Mouse (Mus musculus): ENCODE measurements around the gene Cfap126. TPM values are rescaled to one million over a fixed set of nuclear protein-coding genes. Genes with fewer than 3 reads are reported as not detected.
A peak's percentile ranks its signal among the peaks of the same experiment; 100 is the strongest.

The Cfap126 gene
- polyA plus RNA-seq, 1 experiment = 5.6 TPM

DNA sequence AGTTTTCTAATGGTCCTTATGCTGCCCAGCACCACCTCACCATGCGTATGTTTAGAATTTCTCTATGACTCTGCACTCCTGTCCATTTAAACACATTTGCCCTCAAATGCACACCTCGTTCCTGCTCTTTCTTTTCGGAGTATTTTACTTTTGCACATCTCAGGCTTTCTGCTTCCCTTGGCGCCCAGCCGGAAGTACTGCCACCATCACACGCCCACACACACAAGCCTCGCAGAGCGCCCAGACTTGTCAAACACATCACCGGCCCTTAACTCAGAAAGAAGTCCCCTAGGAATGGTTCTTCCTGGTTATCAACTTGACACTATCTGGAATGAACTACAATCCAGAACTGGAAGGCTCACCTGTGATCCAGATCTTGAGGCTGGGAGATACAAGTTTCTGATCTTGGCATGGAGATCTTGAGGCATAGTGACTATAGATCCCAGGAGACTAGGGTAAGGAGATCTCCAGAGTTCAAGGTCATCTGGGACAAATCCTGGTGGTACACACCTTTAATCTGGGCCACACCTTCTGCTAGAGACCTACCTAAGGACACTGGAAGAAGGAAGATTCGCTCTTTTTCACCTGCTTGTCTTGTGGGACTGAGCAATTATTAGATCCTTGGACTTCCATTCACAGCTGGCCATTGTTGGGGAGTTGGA, 10.4 kb upstream of the Cfap126 start:
- Histone ChIP-seq H3K27me3 (ENCODE audit: control insufficient read depth, insufficient read depth, low read length) (no peaks in the 10 kb centered on the region), H3K4me3 (replicated peaks; ENCODE audit: insufficient read depth, low read depth, low read length) (no peak overlapping the region), H3K4me1 (ENCODE audit: control insufficient read depth, insufficient read depth, low read length) (no peaks in the 10 kb centered on the region), H3K27ac (ENCODE audit: insufficient read depth, low read length) (no peak overlapping the region)
- DNase-seq = no peak
- no peak for TF ChIP-seq POLR2A (IDR thresholded peaks at IDR 0.05; ENCODE audit: borderline replicate concordance, insufficient read depth, low read length)
- TF ChIP-seq CTCF (IDR thresholded peaks at IDR 0.05; ENCODE audit: borderline replicate concordance, insufficient read depth, low read depth, low read length) = no peak
- 19% methylated on average over 10 of the region's 10 CpGs for WGBS

DNA sequence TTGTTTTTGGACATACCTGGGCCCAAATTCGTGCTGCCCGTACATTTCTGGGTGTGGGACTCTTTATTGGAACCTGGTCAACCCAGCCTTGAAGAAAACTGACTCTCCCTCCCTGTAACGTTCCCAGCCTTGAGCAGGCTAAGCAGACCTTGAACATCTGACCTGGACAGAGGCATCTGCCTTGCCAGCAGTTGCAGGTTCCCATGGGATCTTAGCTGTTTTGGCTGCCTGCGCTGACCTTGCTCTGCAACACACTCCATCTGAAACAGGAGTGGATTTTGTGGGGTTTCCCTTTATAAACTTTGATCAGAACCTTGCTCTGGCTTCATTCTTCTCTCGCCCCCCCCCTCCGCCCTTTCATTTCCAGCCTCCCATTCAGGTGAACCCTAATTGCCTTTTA, 8.5 kb upstream of the Cfap126 start:
- TF ChIP-seq POLR2A (IDR thresholded peaks at IDR 0.05; ENCODE audit: borderline replicate concordance, insufficient read depth, low read length) (no peak), CTCF (IDR thresholded peaks at IDR 0.05; ENCODE audit: borderline replicate concordance, insufficient read depth, low read depth, low read length) (no peak)
- no peak for DNase-seq
- H3K4me3 ChIP-seq (replicated peaks; ENCODE audit: insufficient read depth, low read depth, low read length) = no peak overlapping the region
- no peaks in the 10 kb centered on the region for H3K4me1 ChIP-seq (ENCODE audit: control insufficient read depth, insufficient read depth, low read length)
- H3K27ac ChIP-seq (ENCODE audit: insufficient read depth, low read length) = no peak overlapping the region
- WGBS = 78% methylated on average over 6 of the region's 6 CpGs
- no peaks in the 10 kb centered on the region for H3K27me3 ChIP-seq (ENCODE audit: control insufficient read depth, insufficient read depth, low read length)

DNA sequence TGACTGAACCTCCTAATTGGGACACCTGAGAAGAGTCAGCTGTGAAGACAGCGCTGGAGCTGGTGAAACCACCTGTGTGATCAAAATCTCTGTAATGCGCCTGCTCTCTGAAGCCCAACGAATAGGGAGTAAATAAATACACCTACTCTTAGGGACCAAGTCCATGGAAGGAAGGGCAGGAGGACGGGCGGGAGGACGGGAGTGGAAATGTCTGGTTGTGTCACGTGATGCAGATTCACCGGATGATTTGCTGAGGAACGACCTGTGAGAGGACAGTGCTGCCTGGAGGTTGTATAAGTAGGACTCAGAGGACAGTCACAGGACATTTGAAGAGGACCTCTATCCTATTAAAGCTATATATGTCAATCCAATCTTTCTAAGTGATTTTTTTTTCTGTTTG, 4.1 kb upstream of the Cfap126 start:
- no peak overlapping the region for H3K4me3 ChIP-seq (replicated peaks; ENCODE audit: insufficient read depth, low read depth, low read length)
- H3K27me3 ChIP-seq (ENCODE audit: control insufficient read depth, insufficient read depth, low read length) = no peaks in the 10 kb centered on the region
- 57% methylated on average over 9 of the region's 9 CpGs for WGBS
- no peak overlapping the region for H3K27ac ChIP-seq (ENCODE audit: insufficient read depth, low read length)
- TF ChIP-seq CTCF (IDR thresholded peaks at IDR 0.05; ENCODE audit: borderline replicate concordance, insufficient read depth, low read depth, low read length) (no peak), POLR2A (IDR thresholded peaks at IDR 0.05; ENCODE audit: borderline replicate concordance, insufficient read depth, low read length) (no peak)
- no peaks in the 10 kb centered on the region for H3K4me1 ChIP-seq (ENCODE audit: control insufficient read depth, insufficient read depth, low read length)
- DNase-seq = no peak

DNA sequence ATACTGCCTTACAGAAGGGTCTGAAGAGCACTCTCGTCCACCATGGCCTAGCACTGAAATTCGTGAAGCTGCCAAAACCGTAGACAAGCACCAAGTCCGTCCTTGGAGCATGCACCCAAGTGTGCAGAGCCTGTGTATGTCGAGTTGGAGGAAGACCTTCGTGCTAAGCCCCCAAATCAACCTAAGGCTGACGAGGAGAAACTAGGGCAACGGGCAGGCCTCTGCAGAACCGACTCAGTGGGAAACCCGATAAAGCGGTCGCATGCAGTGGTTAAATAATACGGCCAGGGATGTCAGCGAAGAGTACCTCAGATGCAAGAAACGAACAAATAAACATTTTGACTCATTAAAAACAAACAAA, 3.1 kb upstream of the Cfap126 start:
- Histone ChIP-seq H3K4me3 (replicated peaks; ENCODE audit: insufficient read depth, low read depth, low read length) (peak overlapping the region; percentile 80), H3K4me1 (ENCODE audit: control insufficient read depth, insufficient read depth, low read length) (no peaks in the 10 kb centered on the region), H3K27me3 (ENCODE audit: control insufficient read depth, insufficient read depth, low read length) (no peaks in the 10 kb centered on the region), H3K27ac (ENCODE audit: insufficient read depth, low read length) (peak overlapping the region; percentile 78)
- DNase-seq = no peak
- no peak for TF ChIP-seq CTCF (IDR thresholded peaks at IDR 0.05; ENCODE audit: borderline replicate concordance, insufficient read depth, low read depth, low read length)
- TF ChIP-seq POLR2A (IDR thresholded peaks at IDR 0.05; ENCODE audit: borderline replicate concordance, insufficient read depth, low read length) = no peak
- WGBS = 3% methylated on average over 15 of the region's 15 CpGs

DNA sequence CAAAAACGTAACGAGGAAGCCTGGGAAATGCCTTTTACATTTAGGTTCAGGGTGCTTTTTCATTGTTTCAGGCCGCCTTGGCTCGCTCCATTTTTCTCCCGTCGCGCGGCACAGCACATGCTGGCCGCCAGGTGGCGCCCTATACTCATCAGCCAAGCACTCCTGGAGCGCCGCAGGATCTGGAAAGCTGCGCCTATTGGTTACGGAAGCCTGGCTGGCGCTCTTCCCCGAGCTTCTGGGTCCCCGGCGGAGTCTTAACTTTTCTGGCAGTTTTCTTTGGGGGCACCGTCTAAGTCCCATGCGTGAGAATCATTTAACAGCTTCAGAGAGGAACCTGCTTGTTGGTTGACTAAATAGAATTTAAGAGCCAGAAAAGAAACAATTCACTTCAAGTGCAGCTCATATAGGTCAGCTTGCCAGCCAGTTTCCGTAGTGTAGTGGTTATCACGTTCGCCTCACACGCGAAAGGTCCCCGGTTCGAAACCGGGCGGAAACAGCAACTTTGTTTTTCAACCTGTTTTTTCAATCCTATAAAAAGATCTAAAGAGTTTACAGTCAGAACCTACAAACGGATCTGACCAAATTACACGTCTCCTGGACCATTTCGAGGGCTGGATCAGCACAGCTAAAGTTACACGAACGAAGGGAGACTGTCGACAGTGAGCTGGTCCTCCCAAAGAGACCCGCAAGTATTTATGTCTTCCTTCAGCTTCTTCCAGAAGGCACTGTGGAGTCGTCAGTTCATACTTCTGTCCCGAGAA, 2.5 kb upstream of the Cfap126 start:
- H3K4me3 ChIP-seq (replicated peaks; ENCODE audit: insufficient read depth, low read depth, low read length) = peak overlapping the region; percentile 80
- H3K27ac ChIP-seq (ENCODE audit: insufficient read depth, low read length) = peak overlapping the region; percentile 78
- peak; percentile 94 to 97 for DNase-seq
- H3K27me3 ChIP-seq (ENCODE audit: control insufficient read depth, insufficient read depth, low read length) = no peaks in the 10 kb centered on the region
- TF ChIP-seq CTCF (IDR thresholded peaks at IDR 0.05; ENCODE audit: borderline replicate concordance, insufficient read depth, low read depth, low read length) (peak; percentile 85), POLR2A (IDR thresholded peaks at IDR 0.05; ENCODE audit: borderline replicate concordance, insufficient read depth, low read length) (no peak)
- WGBS = under 1% methylated on average over 38 of the region's 38 CpGs
- no peaks in the 10 kb centered on the region for H3K4me1 ChIP-seq (ENCODE audit: control insufficient read depth, insufficient read depth, low read length)

DNA sequence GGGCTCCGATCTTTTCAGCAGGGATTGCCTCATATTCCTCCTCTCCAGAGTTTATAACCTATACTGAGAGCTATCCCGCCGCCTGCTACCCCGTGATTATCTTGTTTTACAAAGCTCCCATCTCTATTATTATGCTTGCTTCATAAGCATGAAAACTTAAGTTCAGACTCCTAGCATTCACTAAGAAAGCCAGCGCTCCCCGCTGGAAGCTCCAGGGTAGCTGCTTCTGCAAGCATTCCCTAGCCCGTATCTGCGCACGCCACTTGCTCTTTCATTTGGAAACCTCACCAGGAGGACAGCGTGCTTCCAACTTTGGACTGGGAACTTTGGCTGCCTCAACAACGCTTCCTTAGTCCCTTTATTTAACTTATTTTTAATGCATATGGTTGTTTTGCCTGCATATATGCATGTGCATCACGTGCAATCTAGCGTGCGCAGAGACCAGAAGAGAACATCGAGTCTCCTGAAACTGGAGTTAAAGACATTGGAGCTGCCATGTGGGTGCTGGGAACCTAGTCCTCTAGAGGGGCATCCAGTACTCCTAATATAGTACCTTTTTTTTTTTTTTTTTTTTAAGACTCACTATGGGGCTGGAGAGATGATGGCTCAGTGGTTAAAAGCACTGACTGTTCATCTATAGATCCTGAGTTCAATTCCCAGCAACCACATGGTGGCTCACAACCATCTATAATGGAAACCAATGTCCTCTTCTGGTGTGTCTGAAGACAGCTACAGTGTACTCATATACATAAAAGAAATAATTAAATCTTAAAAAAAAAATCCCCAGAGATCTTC, 1.7 kb upstream of the Cfap126 start:
- Histone ChIP-seq H3K27ac (ENCODE audit: insufficient read depth, low read length) (no peak overlapping the region), H3K4me1 (ENCODE audit: control insufficient read depth, insufficient read depth, low read length) (no peaks in the 10 kb centered on the region), H3K27me3 (ENCODE audit: control insufficient read depth, insufficient read depth, low read length) (no peaks in the 10 kb centered on the region), H3K4me3 (replicated peaks; ENCODE audit: insufficient read depth, low read depth, low read length) (peak overlapping the region; percentile 80)
- 3% methylated on average over 15 of the region's 15 CpGs for WGBS
- DNase-seq = peak; percentile 40 to 46
- TF ChIP-seq POLR2A (IDR thresholded peaks at IDR 0.05; ENCODE audit: borderline replicate concordance, insufficient read depth, low read length) (no peak), CTCF (IDR thresholded peaks at IDR 0.05; ENCODE audit: borderline replicate concordance, insufficient read depth, low read depth, low read length) (no peak)

DNA sequence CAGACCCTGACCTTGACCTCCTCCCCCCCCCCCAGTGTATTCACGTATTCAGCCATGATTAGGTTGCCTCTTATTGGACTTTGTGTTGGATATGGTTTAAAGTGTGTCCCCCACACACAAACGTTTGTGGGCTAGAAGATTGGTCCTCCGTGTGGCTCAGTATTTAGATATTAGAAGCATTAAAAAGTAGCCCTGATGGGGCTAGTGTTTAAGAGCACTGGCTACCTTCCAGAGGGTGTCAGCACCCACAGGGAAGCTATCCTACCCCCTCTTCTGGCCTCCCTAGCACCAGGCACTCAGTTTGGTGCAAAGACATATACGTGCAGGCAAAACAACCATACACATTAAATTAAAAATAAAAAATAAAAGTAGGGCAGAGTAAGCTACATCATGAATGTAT, 732 bp upstream of the Cfap126 start:
- no peak overlapping the region for H3K4me3 ChIP-seq (replicated peaks; ENCODE audit: insufficient read depth, low read depth, low read length)
- WGBS = 83% methylated on average over 4 of the region's 4 CpGs

More for the DNA sequence above, 732 bp upstream of the Cfap126 start:
- no peak for DNase-seq
- no peak overlapping the region for H3K27ac ChIP-seq (ENCODE audit: insufficient read depth, low read length)
- no peaks in the 10 kb centered on the region for H3K27me3 ChIP-seq (ENCODE audit: control insufficient read depth, insufficient read depth, low read length)
- TF ChIP-seq POLR2A (IDR thresholded peaks at IDR 0.05; ENCODE audit: borderline replicate concordance, insufficient read depth, low read length) = no peak
- no peak for TF ChIP-seq CTCF (IDR thresholded peaks at IDR 0.05; ENCODE audit: borderline replicate concordance, insufficient read depth, low read depth, low read length)
- no peaks in the 10 kb centered on the region for H3K4me1 ChIP-seq (ENCODE audit: control insufficient read depth, insufficient read depth, low read length)
